Mouse (Mus musculus) central nervous system, embryonic 14 days (tissue): ENCODE results near the gene Elp6. TPM values are rescaled to one million over a fixed set of nuclear protein-coding genes. Genes with fewer than 3 reads are reported as not detected.

Experiments used
- polyA plus RNA-seq: library from polyadenylated mRNA; depleted of rRNA; stranded (reverse); fragments of >200 nt; gene quantifications from 2 replicates; pipeline ENCODE4 v1.2.3, GENCODE M21; 2012; rRNA removed

The Elp6 gene
- 47.1 and 49.3 TPM in 2 replicates for polyA plus RNA-seq

GRCm38 (mm10) chr9:110304969-110305651, at the start of gene Elp6:
TSS of gene Elp6 (plus strand) at chr9:110305173.

GRCm38 (mm10) chr9:110333135-110333895, 28.3 kb downstream of the Elp6 start, which contains the start of gene Scap:
TSS of gene Scap (plus strand) at chr9:110333288.

Other genes starting within 250 kb of the Elp6 start
- gene Smarcc1, start 187.5 kb upstream of the Elp6 start, polyA plus RNA-seq = 73.8 and 80.2 TPM in 2 replicates
- 196 and 218 TPM in 2 replicates for gene Dhx30, start 187.3 kb upstream of the Elp6 start, polyA plus RNA-seq
- gene Cspg5, start 61.4 kb upstream of the Elp6 start, polyA plus RNA-seq = 85.3 and 86.8 TPM in 2 replicates
- gene Scap, start 28.1 kb downstream of the Elp6 start, polyA plus RNA-seq = 30.4 and 36.7 TPM in 2 replicates
- gene Ptpn23, start 103.0 kb downstream of the Elp6 start, polyA plus RNA-seq = 38.1 and 48.7 TPM in 2 replicates
- gene Ngp, start 114.6 kb downstream of the Elp6 start, polyA plus RNA-seq = 0.85 and 0.98 TPM in 2 replicates
- 29.9 and 33.6 TPM in 2 replicates for gene Klhl18, start 171.5 kb downstream of the Elp6 start, polyA plus RNA-seq
- gene Kif9, start 171.8 kb downstream of the Elp6 start, polyA plus RNA-seq = 3.0 and 3.1 TPM in 2 replicates
- gene Setd2, start 227.4 kb downstream of the Elp6 start, polyA plus RNA-seq = 90.3 and 92.1 TPM in 2 replicates